Mouse (Mus musculus) Patski (cell line): ENCODE measurements around the gene Slc22a5. TPM values are rescaled to one million over a fixed set of nuclear protein-coding genes. Genes with fewer than 3 reads are reported as not detected.

Source experiments
- ATAC-seq: fragments of 100-300 bp; one replicate; pipeline ENCODE4 v1.8.0; 2021
- CTCF ChIA-PET: fragments of 350-600 bp; sonication (Branson Sonifier 250); formaldehyde crosslinking; loops from one replicate; lab custom pipeline; 2022; ENCODE audit warnings: inconsistent platforms; lab: Charles Lee
- POLR2A ChIA-PET: fragments of 350-600 bp; sonication (Branson Sonifier 250); formaldehyde crosslinking; loops from one replicate; lab custom pipeline; 2022; ENCODE audit warnings: antibody characterized with exemption, inconsistent platforms; lab: Charles Lee
- DNase-seq: peaks from one replicate; pipeline ENCODE4 v3.0.0-alpha.2; 2011; ENCODE audit warnings: low read depth, low spot score
- H3K27me3 ChIP-seq: fragments of 371-371 bp; one replicate; pipeline ENCODE4 v1.5.1; 2021
- CTCF ChIP-seq: fragments of 100-300 bp; IDR thresholded peaks from one replicate; pipeline ENCODE4 v1.5.1; 2021
- in situ Hi-C: fragments of 300-500 bp; cut with MboI; formaldehyde crosslinking; loops from 3 replicates; pipeline ENCODE4 v1.11.1; 2018; ENCODE audit warnings: low pct_unique_long_range_greater_than_20kb, mixed read lengths
- polyA plus RNA-seq: library from polyadenylated mRNA; unstranded; gene quantifications from one replicate; pipeline ENCODE4 v1.2.3, GENCODE M21; 2021

Slc22a5 gene
- polyA plus RNA-seq, 1 experiment from 2014 or later = 26.7 TPM

GRCm38 (mm10) chr11:53903781-53904533 is 12.5 kb upstream of the Slc22a5 start:
- no peak for DNase-seq
- no peak for ATAC-seq
- H3K27me3 ChIP-seq = no peaks in the 10 kb centered on the region
- no peak for TF ChIP-seq CTCF
- in situ Hi-C loops = no loop called here
- POLR2A ChIA-PET = no interaction called here
- CTCF ChIA-PET = no interaction called here

- no peak for ATAC-seq
- CTCF ChIA-PET = interaction anchor here (1.0 kb wide), 1 partner anchor 9 kb away, joined by 3 read pairs; no protein-coding TSS in a partner anchor
- no peaks in the 10 kb centered on the region for H3K27me3 ChIP-seq
- DNase-seq = no peak
- TF ChIP-seq CTCF = no peak
- in situ Hi-C loops = no loop called here
- POLR2A ChIA-PET = no interaction called here
These were observed 11.3 kb upstream of the Slc22a5 start for GRCm38 (mm10) chr11:53902741-53903140.

GRCm38 (mm10) chr11:53900991-53901390 is 9.5 kb upstream of the Slc22a5 start:
- ATAC-seq = no peak
- in situ Hi-C loops = no loop called here
- POLR2A ChIA-PET = no interaction called here

GRCm38 (mm10) chr11:53899981-53900380 is 8.5 kb upstream of the Slc22a5 start:
- TF ChIP-seq CTCF = no peak
- in situ Hi-C loops = loop anchor here (25.0 kb wide), 1 partner anchor 438 kb away; the partner anchor contains the start of genes Gm10447, Gm9837 and Shroom1
- no peak for DNase-seq
- ChIA-PET POLR2A (no interaction called here), CTCF (no interaction called here)
- H3K27me3 ChIP-seq = no peaks in the 10 kb centered on the region
- ATAC-seq = no peak

More at GRCm38 (mm10) chr11:53900991-53901390, 9.5 kb upstream of the Slc22a5 start:
- DNase-seq = no peak
- no peak for TF ChIP-seq CTCF
- CTCF ChIA-PET = interaction anchor here (0.7 kb wide), 1 partner anchor 9 kb away, joined by 3 read pairs; no protein-coding TSS in a partner anchor
- no peaks in the 10 kb centered on the region for H3K27me3 ChIP-seq

- no peaks in the 10 kb centered on the region for H3K27me3 ChIP-seq
- ChIA-PET POLR2A (no interaction called here), CTCF (no interaction called here)
- in situ Hi-C loops = loop anchor here (25.0 kb wide), 1 partner anchor 437 kb away; the partner anchor contains the start of genes Gm10447, Gm9837 and Shroom1
- DNase-seq = no peak
- no peak for TF ChIP-seq CTCF
- ATAC-seq = no peak
These were observed 7.5 kb upstream of the Slc22a5 start for GRCm38 (mm10) chr11:53899004-53899403.

GRCm38 (mm10) chr11:53896935-53897334 is 5.5 kb upstream of the Slc22a5 start:
- no peak for TF ChIP-seq CTCF
- no peaks in the 10 kb centered on the region for H3K27me3 ChIP-seq
- in situ Hi-C loops = loop anchor here (25.0 kb wide), 1 partner anchor 435 kb away; the partner anchor contains the start of genes Gm10447, Gm9837 and Shroom1
- CTCF ChIA-PET = no interaction called here
- DNase-seq (peak; percentile 30), ATAC-seq (no peak)
- POLR2A ChIA-PET = no interaction called here

- ChIA-PET CTCF (interaction anchor here (1.8 kb wide), 1 partner anchor 9 kb away, joined by 3 read pairs; no protein-coding TSS in a partner anchor), POLR2A (no interaction called here)
- ATAC-seq (no peak), DNase-seq (no peak)
- in situ Hi-C loops = loop anchor here (25.0 kb wide), 1 partner anchor 431 kb away; the partner anchor contains the start of genes Gm10447, Gm9837 and Shroom1
- H3K27me3 ChIP-seq = no peaks in the 10 kb centered on the region
- TF ChIP-seq CTCF = no peak
These were observed 2.0 kb upstream of the Slc22a5 start for GRCm38 (mm10) chr11:53893451-53893850.

- CTCF ChIA-PET = interaction anchor here (1.4 to 1.8 kb wide), 2 partner anchors 10 to 56 kb away, joined by 3 read pairs; no protein-coding TSS in a partner anchor
- H3K27me3 ChIP-seq = no peaks in the 10 kb centered on the region
- in situ Hi-C loops = loop anchor here (25.0 kb wide), 1 partner anchor 431 kb away; the partner anchor contains the start of genes Gm10447, Gm9837 and Shroom1
- POLR2A ChIA-PET = no interaction called here
- DNase-seq = no peak
- ATAC-seq = no peak
- no peak for TF ChIP-seq CTCF
These were observed 1.4 kb upstream of the Slc22a5 start for GRCm38 (mm10) chr11:53892716-53893416.

- no peaks in the 10 kb centered on the region for H3K27me3 ChIP-seq
- no peak for TF ChIP-seq CTCF
- POLR2A ChIA-PET = no interaction called here
- DNase-seq = no peak
- CTCF ChIA-PET = no interaction called here
- peak; percentile 22 for ATAC-seq
- in situ Hi-C loops = loop anchor here (25.0 kb wide), 1 partner anchor 429 kb away; the partner anchor contains the start of genes Gm10447, Gm9837 and Shroom1
These were observed 455 bp downstream of the Slc22a5 start for GRCm38 (mm10) chr11:53890906-53891504.

GRCm38 (mm10) chr11:53890225-53890624 is 1.2 kb downstream of the Slc22a5 start:
- CTCF ChIA-PET = no interaction called here
- no peak for ATAC-seq
- in situ Hi-C loops = loop anchor here (25.0 kb wide), 1 partner anchor 428 kb away; the partner anchor contains the start of genes Gm10447, Gm9837 and Shroom1
- DNase-seq = no peak
- POLR2A ChIA-PET = interaction anchor here (0.6 kb wide), 1 partner anchor 46 kb away, joined by 3 read pairs; no protein-coding TSS in a partner anchor
- no peaks in the 10 kb centered on the region for H3K27me3 ChIP-seq
- TF ChIP-seq CTCF = no peak
